Mouse (Mus musculus) inflammation-experienced regulatory T-cells, adult 6 months (primary cell): ENCODE measurements around the gene Zzef1. TPM values are rescaled to one million over a fixed set of nuclear protein-coding genes. Genes with fewer than 3 reads are reported as not detected.

Experiments used
- ATAC-seq: one replicate; pipeline ENCODE4 v1.8.0; 2017
- polyA plus RNA-seq, 3 experiments: library from polyadenylated mRNA; unstranded; fragments of 100-300 nt; shearing (Covaris generic); gene quantifications; one replicate each; pipeline ENCODE4 v1.2.1; 2017

Zzef1 gene
- polyA plus RNA-seq, 3 experiments from 2014 or later: 19.0 to 31.5 (median 26.8) TPM

- ATAC-seq: no peak
Measured at GRCm38 (mm10) chr11:72917299-72917996, 121.4 kb downstream of the Zzef1 start.

- ATAC-seq: no peak
Measured at GRCm38 (mm10) chr11:72923116-72923515, 127.1 kb downstream of the Zzef1 start.

GRCm38 (mm10) chr11:72924458-72924857 lies 128.4 kb downstream of the Zzef1 start:
- no peak for ATAC-seq

GRCm38 (mm10) chr11:72925067-72925466 lies 129.0 kb downstream of the Zzef1 start:
- ATAC-seq: no peak

GRCm38 (mm10) chr11:72926226-72926890 lies 130.3 kb downstream of the Zzef1 start:
- no peak for ATAC-seq

- no peak for ATAC-seq
Measured at GRCm38 (mm10) chr11:72928516-72928915, 132.5 kb downstream of the Zzef1 start.

- ATAC-seq: no peak
Measured at GRCm38 (mm10) chr11:72940208-72941143, 144.4 kb downstream of the Zzef1 start.

GRCm38 (mm10) chr11:72944996-72945793 lies 149.2 kb downstream of the Zzef1 start:
- ATAC-seq: no peak

- ATAC-seq: no peak
Measured at GRCm38 (mm10) chr11:72945875-72946559, 150.0 kb downstream of the Zzef1 start.

GRCm38 (mm10) chr11:72946560-72947119 lies 150.6 kb downstream of the Zzef1 start:
- ATAC-seq: no peak

- no peak for ATAC-seq
Measured at GRCm38 (mm10) chr11:72947840-72948239, 151.8 kb downstream of the Zzef1 start.

GRCm38 (mm10) chr11:72948254-72948653 lies 152.2 kb downstream of the Zzef1 start:
- no peak for ATAC-seq

- ATAC-seq: no peak
Measured at GRCm38 (mm10) chr11:72951137-72952000, 155.3 kb downstream of the Zzef1 start.

- no peak for ATAC-seq
Measured at GRCm38 (mm10) chr11:72952226-72952625, 156.2 kb downstream of the Zzef1 start.

GRCm38 (mm10) chr11:72952697-72953096 lies 156.7 kb downstream of the Zzef1 start:
- ATAC-seq: no peak

GRCm38 (mm10) chr11:72953116-72953439 lies 157.1 kb downstream of the Zzef1 start:
- no peak for ATAC-seq

GRCm38 (mm10) chr11:72953440-72954151 lies 157.6 kb downstream of the Zzef1 start:
- peak; percentile 78 for ATAC-seq

GRCm38 (mm10) chr11:72954216-72954615 lies 158.2 kb downstream of the Zzef1 start:
- no peak for ATAC-seq

- no peak for ATAC-seq
Measured at GRCm38 (mm10) chr11:72955339-72955974, 159.4 kb downstream of the Zzef1 start.
